ENCODE assay signal across 8 mouse cellular contexts in the genomic region with DNA sequence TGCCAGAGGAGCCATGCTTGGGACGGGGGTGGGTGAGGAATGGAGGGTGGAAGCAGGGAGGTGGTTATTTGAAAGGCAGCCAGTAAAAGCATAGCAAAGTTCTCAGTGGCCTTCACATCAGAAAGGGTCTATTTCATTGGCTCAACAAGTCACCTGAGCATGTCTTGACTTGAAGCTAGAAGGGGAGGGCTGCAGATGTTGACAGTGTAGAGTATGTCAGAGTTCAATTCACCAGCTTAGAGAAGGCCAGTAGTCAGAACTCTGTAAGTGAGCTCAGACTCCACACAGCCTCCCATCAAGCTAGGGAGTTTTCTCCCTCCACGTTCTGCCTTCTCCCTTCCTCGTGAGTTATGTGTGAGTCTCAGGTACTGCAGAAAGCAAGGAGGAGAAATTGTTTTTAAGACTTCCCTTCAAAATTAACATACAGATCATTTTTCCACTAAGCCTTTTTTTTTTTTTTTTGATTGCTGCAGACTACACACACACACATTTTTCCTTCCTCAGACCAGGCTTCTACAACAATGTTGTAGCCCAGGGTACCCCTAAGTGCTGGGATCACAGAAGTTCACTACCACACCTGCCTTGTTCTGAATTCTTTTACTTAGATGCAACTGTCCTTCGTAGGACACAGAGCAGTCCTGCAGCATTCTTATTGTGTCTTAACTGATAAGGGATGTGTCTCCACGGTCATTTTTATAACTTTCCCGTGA. TPM values are rescaled to one million over a fixed set of nuclear protein-coding genes. Genes with fewer than 3 reads are reported as not detected.
A peak's percentile ranks its signal among the peaks of the same experiment; 100 is the strongest.
DNase-seq lines count a peak whose midpoint lies in the region; ATAC-seq lines count a peak whose summit lies in the region.

No protein-coding gene starts in this region.

- no peak overlapping the region for H3K27ac ChIP-seq in stomach, embryonic 15.5 days
- H3K27ac ChIP-seq in midbrain, embryonic 15.5 days: no peak overlapping the region
- H3K27ac ChIP-seq in hindbrain, embryonic 13.5 days: no peak overlapping the region

- no peaks in the 10 kb centered on the region for H3K9me3 ChIP-seq in stomach, embryonic 15.5 days
- no peaks in the 10 kb centered on the region for H3K9me3 ChIP-seq in midbrain, embryonic 15.5 days
- no peaks in the 10 kb centered on the region for H3K9me3 ChIP-seq in hindbrain, embryonic 13.5 days

- H3K36me3 ChIP-seq in stomach, embryonic 15.5 days: peaks cover 18% of the 10 kb centered on the region
- peaks cover 26% of the 10 kb centered on the region for H3K36me3 ChIP-seq in midbrain, embryonic 15.5 days (replicated peaks)
- H3K36me3 ChIP-seq in hindbrain, embryonic 13.5 days: peaks cover 45% of the 10 kb centered on the region

- H3K4me1 ChIP-seq in stomach, embryonic 15.5 days: no peaks in the 10 kb centered on the region
- H3K4me1 ChIP-seq in midbrain, embryonic 15.5 days: no peaks in the 10 kb centered on the region
- no peaks in the 10 kb centered on the region for H3K4me1 ChIP-seq in hindbrain, embryonic 13.5 days (replicated peaks)

- 46% methylated on average over 6 of the region's 6 CpGs for WGBS in stomach, embryonic 15.5 days
- WGBS in midbrain, embryonic 15.5 days: 79% methylated on average over 6 of the region's 6 CpGs
- 80% methylated on average over 6 of the region's 6 CpGs for WGBS in hindbrain, embryonic 13.5 days

- H3K4me2 ChIP-seq in stomach, embryonic 15.5 days: no peak overlapping the region
- H3K4me2 ChIP-seq in midbrain, embryonic 15.5 days: no peak overlapping the region
- no peak overlapping the region for H3K4me2 ChIP-seq in hindbrain, embryonic 13.5 days

- DNase-seq in ovary, adult 18-20 months (ENCODE audit: low spot score): peak; percentile 44
- no peak for DNase-seq in ovary, postnatal 36 days (ENCODE audit: low spot score)
- DNase-seq in kidney, postnatal 36 days: peak; percentile 11 to 29
- DNase-seq in layer of hippocampus, adult 18-20 months (ENCODE audit: low spot score in 2 of 2): no peak

- H3K9ac ChIP-seq in stomach, embryonic 15.5 days: no peak overlapping the region
- H3K9ac ChIP-seq in midbrain, embryonic 15.5 days: no peak overlapping the region
- no peak overlapping the region for H3K9ac ChIP-seq in hindbrain, embryonic 13.5 days

- no peaks in the 10 kb centered on the region for H3K27me3 ChIP-seq in stomach, embryonic 15.5 days (replicated peaks)
- H3K27me3 ChIP-seq in midbrain, embryonic 15.5 days (replicated peaks): no peaks in the 10 kb centered on the region
- no peaks in the 10 kb centered on the region for H3K27me3 ChIP-seq in hindbrain, embryonic 13.5 days

- H3K4me3 ChIP-seq in stomach, embryonic 15.5 days (replicated peaks): no peak overlapping the region
- no peak overlapping the region for H3K4me3 ChIP-seq in midbrain, embryonic 15.5 days
- H3K4me3 ChIP-seq in hindbrain, embryonic 13.5 days: no peak overlapping the region

- ATAC-seq in common myeloid progenitor, adult 5-6 weeks (replicated peaks; ENCODE audit: low read depth, poor library complexity, severe bottlenecking): 0 out of 2 replicates have a peak, but pooled peaks have one; percentile 10
- ATAC-seq in stomach, embryonic 15.5 days (ENCODE audit: insufficient read depth, low FRiP score, low read depth): peak; percentile 51; the same call in 1 of the 2 replicates
- no peak for ATAC-seq in midbrain, embryonic 15.5 days (replicated peaks)
- ATAC-seq in hindbrain, embryonic 13.5 days (ENCODE audit: low FRiP score): no peak

RNA-seq across cellular contexts. Expression of a gene that starts 0.5 kb away (rescaled TPM):
- 137 and 146 TPM in 2 replicates for total RNA-seq in common myeloid progenitor, adult 5-6 weeks (2017)
- 8.9 and 9.0 TPM in 2 replicates for polyA plus RNA-seq in stomach, embryonic 15.5 days (2015; fragmentation: Nextera tagmentation; extraction: Ambion mirVana)
- polyA plus RNA-seq in midbrain, embryonic 15.5 days (2015; fragmentation: Nextera tagmentation; extraction: Ambion mirVana): 2.1 and 2.5 TPM in 2 replicates
- 2.2 and 2.6 TPM in 2 replicates for polyA plus RNA-seq in hindbrain, embryonic 13.5 days (2015; fragmentation: Nextera tagmentation; extraction: Ambion mirVana)
- total RNA-seq in layer of hippocampus, adult 18-20 months (2021): 1 to 10 TPM; 3.4 to 4.9 TPM

RNA-seq across cellular contexts. Expression of a gene that starts 56.0 kb away (rescaled TPM):
- total RNA-seq in common myeloid progenitor, adult 5-6 weeks (2017): 0.18 TPM in 1 of 2 replicates, not detected in the other
- 0.03 TPM in 2 replicates for polyA plus RNA-seq in stomach, embryonic 15.5 days (2015; fragmentation: Nextera tagmentation; extraction: Ambion mirVana)
- polyA plus RNA-seq in midbrain, embryonic 15.5 days (2015; fragmentation: Nextera tagmentation; extraction: Ambion mirVana): 0.10 TPM in 1 of 2 replicates, not detected in the other
- not detected in 2 replicates for polyA plus RNA-seq in hindbrain, embryonic 13.5 days (2015; fragmentation: Nextera tagmentation; extraction: Ambion mirVana)
- total RNA-seq in layer of hippocampus, adult 18-20 months (2021): under 1 TPM in 1 of 2 experiments, not detected in 1; 0.08 TPM

RNA-seq across cellular contexts. Expression of a gene that starts 59.3 kb away (rescaled TPM):
- 44.5 and 58.3 TPM in 2 replicates for total RNA-seq in common myeloid progenitor, adult 5-6 weeks (2017)
- 97.3 and 103 TPM in 2 replicates for polyA plus RNA-seq in stomach, embryonic 15.5 days (2015; fragmentation: Nextera tagmentation; extraction: Ambion mirVana)
- 79.4 and 84.8 TPM in 2 replicates for polyA plus RNA-seq in midbrain, embryonic 15.5 days (2015; fragmentation: Nextera tagmentation; extraction: Ambion mirVana)
- 93.7 and 95.3 TPM in 2 replicates for polyA plus RNA-seq in hindbrain, embryonic 13.5 days (2015; fragmentation: Nextera tagmentation; extraction: Ambion mirVana)
- 10 to 100 TPM; 80.2 to 80.4 TPM for total RNA-seq in layer of hippocampus, adult 18-20 months (2021)

RNA-seq across cellular contexts. Expression of a gene that starts 59.5 kb away (rescaled TPM):
- not detected in 2 replicates for total RNA-seq in common myeloid progenitor, adult 5-6 weeks (2017)
- polyA plus RNA-seq in stomach, embryonic 15.5 days (2015; fragmentation: Nextera tagmentation; extraction: Ambion mirVana): 2.7 and 3.7 TPM in 2 replicates
- 0.43 and 0.45 TPM in 2 replicates for polyA plus RNA-seq in midbrain, embryonic 15.5 days (2015; fragmentation: Nextera tagmentation; extraction: Ambion mirVana)
- polyA plus RNA-seq in hindbrain, embryonic 13.5 days (2015; fragmentation: Nextera tagmentation; extraction: Ambion mirVana): 0.36 and 0.52 TPM in 2 replicates
- total RNA-seq in layer of hippocampus, adult 18-20 months (2021): 1 to 10 TPM; 2.0 TPM

Comparison
In these comparisons a context has a peak if more than half of its experiments do, and no peak if none do; other contexts are left out.
1. DNase-seq: peak in ovary, adult 18-20 months (single experiment) and kidney, postnatal 36 days (2 of 2); none in ovary, postnatal 36 days (single experiment) and layer of hippocampus, adult 18-20 months (0 of 2).
2. ATAC-seq: peak in common myeloid progenitor, adult 5-6 weeks (single experiment) and stomach, embryonic 15.5 days (single experiment); none in midbrain, embryonic 15.5 days (single experiment) and hindbrain, embryonic 13.5 days (single experiment).